Mouse (Mus musculus) hematopoietic multipotent progenitor cell, adult 10-12 weeks (in vitro differentiated cells): ENCODE results near the gene Gap43. TPM values are rescaled to one million over a fixed set of nuclear protein-coding genes. Genes with fewer than 3 reads are reported as not detected.

Source experiments
- polyA plus RNA-seq: library from polyadenylated mRNA; stranded (reverse); fragments of >175 nt; gene quantifications from 2 replicates; pipeline ENCODE4 v1.2.3, GENCODE M21; 2012; ENCODE audit warnings: low replicate concordance

Gap43 gene
- polyA plus RNA-seq = not detected in 2 replicates

GRCm38 (mm10) chr16:42340021-42340768, at the start of gene Gap43:
Gene Gap43, minus strand, starts transcription at chr16:42340651.

